Mouse (Mus musculus) ES-E14 (cell line): ENCODE results near the gene Tnnt2.

Experiments used
- CHD2 ChIP-seq: IDR thresholded peaks from 2 replicates; pipeline ENCODE4 v1.6.1; 2014; ENCODE audit warnings: mild to moderate bottlenecking, low read depth, low read length, inconsistent platforms
- MAFK ChIP-seq: IDR thresholded peaks from 2 replicates; pipeline ENCODE4 v1.6.1; 2014; ENCODE audit warnings: mild to moderate bottlenecking, low read depth, low read length, inconsistent platforms; ENCODE audit not compliant: insufficient read depth
- ZC3H11A ChIP-seq: IDR thresholded peaks from 2 replicates; pipeline ENCODE4 v1.6.1; 2012; ENCODE audit warnings: low read depth, mild to moderate bottlenecking, inconsistent platforms, low read length, borderline replicate concordance

GRCm38 (mm10) chr1:135793370-135794215 is 42.6 kb upstream of the Tnnt2 start:
- TF ChIP-seq CHD2 (no peak), ZC3H11A (no peak), MAFK (no peak)
